Mouse (Mus musculus): ENCODE data around the gene 4932438A13Rik.

The 4932438A13Rik gene

GRCm38 (mm10) chr3:36917832-36918231, 54.9 kb downstream of the 4932438A13Rik start:
- intact Hi-C loops (cut with DNase I) = no loop called here

- intact Hi-C loops (cut with DNase I) = no loop called here
These were observed 55.4 kb downstream of the 4932438A13Rik start for GRCm38 (mm10) chr3:36918322-36918721.

GRCm38 (mm10) chr3:36941572-36941971, 78.7 kb downstream of the 4932438A13Rik start:
- intact Hi-C loops (cut with DNase I) = no loop called here

- intact Hi-C loops (cut with DNase I) = no loop called here
These were observed 79.2 kb downstream of the 4932438A13Rik start for GRCm38 (mm10) chr3:36942108-36942507.

- intact Hi-C loops (cut with DNase I) = no loop called here
These were observed 80.8 kb downstream of the 4932438A13Rik start for GRCm38 (mm10) chr3:36943706-36944105.

- intact Hi-C loops (cut with DNase I) = loop anchor here (5.0 kb wide), 1 partner anchor 111 kb away; no protein-coding TSS in a partner anchor
These were observed 175.1 kb downstream of the 4932438A13Rik start for GRCm38 (mm10) chr3:37037979-37038378.

GRCm38 (mm10) chr3:37039811-37040210, 176.9 kb downstream of the 4932438A13Rik start:
- intact Hi-C loops (cut with DNase I) = loop anchor here (5.0 kb wide), 1 partner anchor 113 kb away; no protein-coding TSS in a partner anchor

- intact Hi-C loops (cut with DNase I) = no loop called here
These were observed 188.6 kb downstream of the 4932438A13Rik start for GRCm38 (mm10) chr3:37051491-37051890.

- intact Hi-C loops (cut with DNase I) = no loop called here
These were observed 200.5 kb downstream of the 4932438A13Rik start, which contains the start of gene Adad1 for GRCm38 (mm10) chr3:37063406-37063805. TSS of gene Adad1 (plus strand) at chr3:37063527.

GRCm38 (mm10) chr3:37073211-37073610, 210.3 kb downstream of the 4932438A13Rik start:
- intact Hi-C loops (cut with DNase I) = loop anchor here (2.0 kb wide), 1 partner anchor 132 kb away; no protein-coding TSS in a partner anchor

- intact Hi-C loops (cut with DNase I) = no loop called here
These were observed 222.0 kb downstream of the 4932438A13Rik start for GRCm38 (mm10) chr3:37084860-37085259.

- intact Hi-C loops (cut with DNase I) = no loop called here
These were observed 227.8 kb downstream of the 4932438A13Rik start for GRCm38 (mm10) chr3:37090721-37091120.
